Mouse (Mus musculus) fibroblast of lung, adult 2 months (primary cell): ENCODE results near the gene H2-Q1.
"Not testable (repeated sequence)": the region's sequence is repeated elsewhere in the genome, so short reads cannot be mapped to it uniquely, and the experiment has no call there.

Source experiments
- DNase-seq: peaks from one replicate; pipeline ENCODE4 v3.0.0-alpha.2; 2011; ENCODE audit warnings: low read depth

Gene H2-Q1

GRCm38 (mm10) chr17:35320327-35321081 is at the start of gene H2-Q1:
Gene H2-Q1 (plus strand): TSS chr17:35320405.
- DNase-seq = no peak

GRCm38 (mm10) chr17:35272249-35272648 is 48.0 kb upstream of the H2-Q1 start:
- no peak for DNase-seq

GRCm38 (mm10) chr17:35274770-35275169 is 45.4 kb upstream of the H2-Q1 start:
- peak; percentile 17 for DNase-seq

- DNase-seq = no peak
Measured at GRCm38 (mm10) chr17:35276304-35276864, 43.8 kb upstream of the H2-Q1 start.

GRCm38 (mm10) chr17:35278049-35278448 is 42.2 kb upstream of the H2-Q1 start:
- DNase-seq = no peak

- DNase-seq = no peak
Measured at GRCm38 (mm10) chr17:35278957-35279688, 41.1 kb upstream of the H2-Q1 start.

GRCm38 (mm10) chr17:35280276-35280675 is 39.9 kb upstream of the H2-Q1 start:
- DNase-seq = no peak

- DNase-seq = no peak
Measured at GRCm38 (mm10) chr17:35285431-35285830, 34.8 kb upstream of the H2-Q1 start.

GRCm38 (mm10) chr17:35295796-35296195 is 24.4 kb upstream of the H2-Q1 start:
- DNase-seq = not testable (repeated sequence)

GRCm38 (mm10) chr17:35300261-35300945 is 19.8 kb upstream of the H2-Q1 start:
- DNase-seq = not testable (repeated sequence)

GRCm38 (mm10) chr17:35301645-35302258 is 18.5 kb upstream of the H2-Q1 start:
- DNase-seq = peak; percentile 29

- DNase-seq = no peak
Measured at GRCm38 (mm10) chr17:35303271-35303670, 16.9 kb upstream of the H2-Q1 start.

GRCm38 (mm10) chr17:35303756-35304350 is 16.4 kb upstream of the H2-Q1 start:
- no peak for DNase-seq

GRCm38 (mm10) chr17:35304478-35304877 is 15.7 kb upstream of the H2-Q1 start:
- no peak for DNase-seq

GRCm38 (mm10) chr17:35304921-35305320 is 15.3 kb upstream of the H2-Q1 start:
- DNase-seq = not testable (repeated sequence)

- DNase-seq = no peak
Measured at GRCm38 (mm10) chr17:35318671-35319070, 1.5 kb upstream of the H2-Q1 start.

GRCm38 (mm10) chr17:35325124-35325523 is 4.9 kb downstream of the H2-Q1 start:
- not testable (repeated sequence) for DNase-seq

- DNase-seq = not testable (repeated sequence)
Measured at GRCm38 (mm10) chr17:35326000-35326399, 5.8 kb downstream of the H2-Q1 start.

GRCm38 (mm10) chr17:35329714-35330113 is 9.5 kb downstream of the H2-Q1 start:
- DNase-seq = not testable (repeated sequence)

- DNase-seq = not testable (repeated sequence)
Measured at GRCm38 (mm10) chr17:35331546-35331945, 11.3 kb downstream of the H2-Q1 start.

- DNase-seq = no peak
Measured at GRCm38 (mm10) chr17:35342071-35342671, 22.0 kb downstream of the H2-Q1 start, which contains the start of gene H2-Q2. Gene H2-Q2 (plus strand): TSS chr17:35342242.
